Mouse (Mus musculus): ENCODE results near the gene Sez6l2.

- TF ChIP-seq TAL1 (conservative IDR thresholded peaks at IDR 0.05; ENCODE audit: low read depth, low read length) = no peak
- TF ChIP-seq CTCF (IDR thresholded peaks at IDR 0.05; ENCODE audit: low read depth, low read length) = no peak
- TF ChIP-seq POLR2AphosphoS5 (IDR thresholded peaks at IDR 0.05; ENCODE audit: insufficient replicate concordance, low read depth, low read length) = no peak
- no peak for TF ChIP-seq GATA1 (IDR thresholded peaks at IDR 0.05; ENCODE audit: borderline replicate concordance, low read length)
- TF ChIP-seq GATA2 (IDR thresholded peaks at IDR 0.05; ENCODE audit: borderline replicate concordance, low read depth, low read length) = no peak
These were observed 31.7 kb downstream of the Sez6l2 start for GRCm38 (mm10) chr7:126982054-126982453.

Data from G1E (cell line).